Mouse (Mus musculus) kidney, adult 2 months (tissue): Measurements from ENCODE around the gene Ccdc51.

Source experiments
- CTCF ChIP-seq: fragments of 200-500 bp; conservative IDR thresholded peaks from 2 replicates; pipeline ENCODE4 v1.5.1; 2011; ENCODE audit warnings: low read depth, mild to moderate bottlenecking, control low read depth, low read length, moderate library complexity, mixed read lengths; ENCODE audit not compliant: insufficient read depth, insufficient read length
- POLR2A ChIP-seq: fragments of 200-500 bp; IDR thresholded peaks from one replicate; pipeline ENCODE4 v1.6.1; 2011; ENCODE audit warnings: low read depth, low read length, control low read depth

DNA sequence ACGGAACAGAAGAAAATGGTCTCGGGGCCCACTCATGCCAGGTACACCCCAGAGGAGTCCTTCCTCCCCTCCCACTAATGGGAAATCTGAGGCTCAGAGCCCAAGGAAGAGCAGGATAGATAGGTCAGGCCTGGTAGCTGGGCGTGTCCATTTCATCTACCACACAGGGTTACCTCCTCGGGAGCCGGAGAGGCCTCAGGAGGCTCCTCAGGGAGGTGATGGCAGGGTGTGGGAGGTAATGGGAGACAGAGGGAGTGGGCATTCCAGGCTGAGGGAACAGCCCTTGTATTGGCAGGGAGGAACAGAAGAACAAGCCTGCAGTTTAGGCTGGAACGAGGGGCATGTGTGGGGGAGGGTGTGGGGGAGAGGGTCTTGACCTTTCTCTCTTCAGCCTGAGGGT, 14.6 kb downstream of the Ccdc51 start:
- TF ChIP-seq CTCF (no peak), POLR2A (no peak)
